Mouse (Mus musculus) heart, adult 2 months (tissue): ENCODE measurements around the gene Cmtm4. TPM values are rescaled to one million over a fixed set of nuclear protein-coding genes. Genes with fewer than 3 reads are reported as not detected.
A peak's percentile ranks its signal among the peaks of the same experiment; 100 is the strongest.

Source experiments
- DNase-seq, 2 experiments: peaks; one replicate each; pipeline ENCODE4 v3.0.0; 2021
- H3K27ac ChIP-seq: fragments of 200-600 bp; 2 replicates; pipeline ENCODE4 v1.8.1; 2022
- H3K27me3 ChIP-seq: fragments of 200-500 bp; 2 replicates; pipeline ENCODE4 v1.6.1; 2012; ENCODE audit warnings: mild to moderate bottlenecking, low read length, inconsistent platforms, mixed read lengths; ENCODE audit not compliant: control insufficient read depth, insufficient read depth
- H3K36me3 ChIP-seq: fragments of 200-500 bp; 2 replicates; pipeline ENCODE4 v1.6.1; 2012; ENCODE audit warnings: low read length, inconsistent platforms; ENCODE audit not compliant: control insufficient read depth, insufficient read depth
- H3K4me1 ChIP-seq: fragments of 200-500 bp; 2 replicates; pipeline ENCODE4 v1.6.1; 2011; ENCODE audit warnings: low read length; ENCODE audit not compliant: control insufficient read depth, insufficient read depth
- H3K4me3 ChIP-seq: fragments of 200-600 bp; 2 replicates; pipeline ENCODE4 v1.8.1; 2022
- H3K79me2 ChIP-seq: fragments of 200-500 bp; replicated peaks from 2 replicates; pipeline ENCODE4 v1.6.1; 2012; ENCODE audit warnings: mild to moderate bottlenecking, inconsistent platforms, low read length, moderate library complexity, mixed read lengths; ENCODE audit not compliant: control insufficient read depth, insufficient read depth
- H3K9ac ChIP-seq: fragments of 200-500 bp; 2 replicates; pipeline ENCODE4 v1.6.1; 2012; ENCODE audit warnings: low read depth, mild to moderate bottlenecking, control low read depth, inconsistent platforms, low read length, mixed read lengths
- CTCF ChIP-seq: fragments of 200-600 bp; IDR thresholded peaks from 2 replicates; pipeline ENCODE4 v1.8.1; 2022; ENCODE audit warnings: antibody characterized with exemption, mild to moderate bottlenecking, moderate library complexity
- EP300 ChIP-seq: fragments of 200-500 bp; IDR thresholded peaks from 2 replicates; pipeline ENCODE4 v1.6.1; 2011; ENCODE audit warnings: low read depth, low read length, control low read depth; ENCODE audit not compliant: insufficient read depth
- POLR2A ChIP-seq: fragments of 200-500 bp; IDR thresholded peaks from 2 replicates; pipeline ENCODE4 v1.6.1; 2011; ENCODE audit warnings: mild to moderate bottlenecking, low read depth, low read length, control low read depth; ENCODE audit not compliant: insufficient read depth
- WGBS: fragments of 180-500 bp; shearing (Covaris S2); methylation state at CpG from one replicate; pipeline ENCODE4 v1.1.7; 2018; 5-methylcytosine and 5-hydroxymethylcytosine counted together
- intact Hi-C: fragments of 180-260 bp; cut with DNase I; formaldehyde crosslinking; loops from one replicate; pipeline ENCODE4 v1.15.1; 2025
- polyA plus RNA-seq: library from polyadenylated mRNA; depleted of rRNA; stranded (reverse); fragments of >200 nt; gene quantifications from 2 replicates; pipeline ENCODE4 v1.2.3, GENCODE M21; 2012
- total RNA-seq, 2 experiments: library from RNA; stranded (reverse); gene quantifications; 2 replicates each; pipeline ENCODE4 v1.2.3; 2021

Cmtm4 gene
- total and polyA plus RNA-seq, 3 experiments = 7.3 to 11.4 (median 10.0) TPM

DNA sequence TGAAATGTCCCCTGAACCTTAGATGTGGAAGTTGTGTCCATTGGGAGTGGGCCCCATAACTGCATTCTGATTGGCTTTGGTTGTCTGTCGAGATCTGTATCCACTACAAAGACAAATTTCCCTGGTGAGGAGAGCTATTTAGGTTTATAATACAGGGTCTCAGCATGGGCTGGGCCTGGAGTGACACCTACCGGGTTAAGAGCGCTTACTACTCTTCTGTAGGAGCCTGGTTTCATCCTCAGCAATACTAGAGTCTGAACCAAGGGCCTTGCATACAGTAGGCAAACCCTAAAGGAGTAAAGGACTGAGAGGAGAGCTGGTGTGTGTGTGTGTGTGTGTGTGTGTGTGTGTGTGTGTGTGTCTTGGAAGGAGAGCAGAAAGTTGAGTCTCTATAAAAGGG lies 18.6 kb upstream of the Cmtm4 start:
- TF ChIP-seq POLR2A (no peak), CTCF (peak; percentile 16; the same call in 1 of the 2 replicates), EP300 (no peak)
- H3K27me3 ChIP-seq = no peaks in the 10 kb centered on the region
- H3K36me3 ChIP-seq = no peaks in the 10 kb centered on the region
- no peak overlapping the region for H3K4me3 ChIP-seq
- DNase-seq = no peak
- no peak overlapping the region for H3K9ac ChIP-seq
- no peaks in the 10 kb centered on the region; the same call in none of the 2 replicates for H3K4me1 ChIP-seq
- no peak overlapping the region for H3K27ac ChIP-seq
- 61% methylated on average over 3 of the region's 3 CpGs for WGBS
- H3K79me2 ChIP-seq = no peaks in the 10 kb centered on the region
- intact Hi-C loops = no loop called here

DNA sequence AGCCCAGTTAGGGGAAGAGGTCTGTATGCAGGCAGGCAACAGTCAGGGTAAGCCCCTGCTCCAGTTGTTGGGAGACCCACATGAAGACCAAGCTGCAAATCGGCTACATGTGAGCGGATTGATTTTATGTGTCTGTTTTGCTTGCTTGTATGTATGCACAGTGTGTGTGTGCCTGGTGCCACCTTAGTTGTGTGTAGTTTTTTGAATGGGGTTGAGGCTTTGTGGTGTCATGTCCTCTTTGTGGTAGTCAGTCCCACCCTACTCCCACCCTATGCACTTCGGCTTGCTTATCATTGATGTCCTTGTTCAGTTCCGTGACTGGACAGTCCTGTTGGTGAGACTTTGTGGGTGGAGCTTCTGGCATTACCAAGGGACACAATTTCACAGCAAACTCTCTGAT lies 18.2 kb upstream of the Cmtm4 start:
- intact Hi-C loops = no loop called here
- TF ChIP-seq CTCF = no peak
- TF ChIP-seq POLR2A = no peak
- TF ChIP-seq EP300 = no peak
- 45% methylated on average over 4 of the region's 4 CpGs for WGBS

DNA sequence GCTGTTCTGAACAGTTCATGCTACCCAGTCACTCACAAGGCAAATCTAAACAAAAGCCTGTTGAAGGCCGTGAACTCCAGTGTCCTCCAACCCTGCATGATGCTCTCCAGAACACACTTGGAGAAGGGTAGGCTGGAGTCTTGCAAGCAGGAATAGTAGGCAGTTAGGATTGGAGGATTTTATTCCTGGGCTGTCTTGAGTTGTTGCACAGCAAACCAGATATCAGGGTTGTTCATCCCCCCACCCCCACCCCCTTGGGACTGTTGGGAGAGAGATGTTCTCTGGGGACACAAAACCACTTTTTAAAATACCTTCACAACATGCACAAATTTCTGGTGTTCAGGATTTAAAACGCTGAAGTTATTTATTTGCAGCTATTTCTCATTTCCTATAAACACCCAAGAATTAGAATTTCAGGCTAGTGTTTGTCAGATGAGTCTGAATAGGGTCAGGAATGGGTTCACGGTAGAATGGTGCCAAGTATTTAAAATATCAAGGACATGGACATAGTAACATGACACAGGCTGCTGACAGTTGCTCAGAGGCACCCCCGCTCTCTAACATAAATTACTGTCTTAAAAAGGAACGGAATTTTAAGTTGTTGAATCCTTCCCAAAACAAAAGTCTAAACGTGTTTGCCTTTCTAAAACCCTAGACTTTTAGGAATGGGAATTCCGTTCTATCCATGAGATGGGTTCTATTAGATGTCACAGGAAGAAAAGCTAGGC lies 17.4 kb upstream of the Cmtm4 start:
- Histone ChIP-seq H3K4me3 (no peak overlapping the region), H3K79me2 (no peaks in the 10 kb centered on the region), H3K9ac (no peak overlapping the region), H3K27ac (no peak overlapping the region), H3K36me3 (no peaks in the 10 kb centered on the region), H3K4me1 (no peaks in the 10 kb centered on the region; the same call in none of the 2 replicates), H3K27me3 (no peaks in the 10 kb centered on the region)
- 35% methylated on average over 7 of the region's 7 CpGs for WGBS
- intact Hi-C loops = no loop called here
- TF ChIP-seq POLR2A = no peak
- TF ChIP-seq EP300 = no peak
- no peak for TF ChIP-seq CTCF
- DNase-seq = no peak

More for the DNA sequence above, 18.2 kb upstream of the Cmtm4 start:
- Histone ChIP-seq H3K79me2 (no peaks in the 10 kb centered on the region), H3K27me3 (no peaks in the 10 kb centered on the region), H3K36me3 (no peaks in the 10 kb centered on the region), H3K27ac (no peak overlapping the region), H3K4me1 (no peaks in the 10 kb centered on the region; the same call in none of the 2 replicates), H3K4me3 (no peak overlapping the region), H3K9ac (no peak overlapping the region)
- no peak for DNase-seq

DNA sequence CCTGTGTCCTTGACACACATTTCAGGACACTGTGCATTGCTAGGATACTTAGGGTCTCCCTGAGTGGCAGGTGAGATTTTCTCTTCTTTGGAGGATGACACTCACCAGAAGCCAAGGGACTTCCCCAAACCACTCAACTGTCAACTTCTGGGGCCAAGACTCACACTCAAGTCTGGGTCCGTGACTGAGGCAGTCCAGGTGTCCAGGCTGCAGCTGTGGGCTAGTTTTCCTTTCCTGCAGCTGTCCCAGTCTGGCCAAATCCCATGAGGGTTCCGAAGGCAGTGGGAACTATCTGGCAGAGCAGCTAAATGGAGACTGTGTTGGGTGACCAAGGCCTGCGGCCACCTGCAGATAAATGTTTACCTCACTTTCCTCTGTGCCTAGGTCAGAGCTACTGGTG lies 16.4 kb upstream of the Cmtm4 start:
- WGBS = 47% methylated on average over 3 of the region's 3 CpGs

GRCm38 (mm10) chr8:104411468-104411867 lies 15.9 kb upstream of the Cmtm4 start:
- no peaks in the 10 kb centered on the region for H3K36me3 ChIP-seq
- no peak for DNase-seq
- H3K4me1 ChIP-seq = no peaks in the 10 kb centered on the region; the same call in none of the 2 replicates
- intact Hi-C loops = no loop called here
- H3K9ac ChIP-seq = no peak overlapping the region
- no peaks in the 10 kb centered on the region for H3K79me2 ChIP-seq
- no peaks in the 10 kb centered on the region for H3K27me3 ChIP-seq
- TF ChIP-seq CTCF (no peak), EP300 (no peak)
- no peak overlapping the region for H3K4me3 ChIP-seq
- WGBS = 87% methylated on average over 3 of the region's 3 CpGs
- no peak overlapping the region for H3K27ac ChIP-seq

More for the DNA sequence above, 16.4 kb upstream of the Cmtm4 start:
- DNase-seq = no peak
- intact Hi-C loops = no loop called here
- Histone ChIP-seq H3K27me3 (no peaks in the 10 kb centered on the region), H3K4me1 (no peaks in the 10 kb centered on the region; the same call in none of the 2 replicates), H3K79me2 (no peaks in the 10 kb centered on the region), H3K27ac (no peak overlapping the region), H3K4me3 (no peak overlapping the region), H3K36me3 (no peaks in the 10 kb centered on the region), H3K9ac (no peak overlapping the region)
- TF ChIP-seq POLR2A (no peak), CTCF (no peak), EP300 (no peak)

DNA sequence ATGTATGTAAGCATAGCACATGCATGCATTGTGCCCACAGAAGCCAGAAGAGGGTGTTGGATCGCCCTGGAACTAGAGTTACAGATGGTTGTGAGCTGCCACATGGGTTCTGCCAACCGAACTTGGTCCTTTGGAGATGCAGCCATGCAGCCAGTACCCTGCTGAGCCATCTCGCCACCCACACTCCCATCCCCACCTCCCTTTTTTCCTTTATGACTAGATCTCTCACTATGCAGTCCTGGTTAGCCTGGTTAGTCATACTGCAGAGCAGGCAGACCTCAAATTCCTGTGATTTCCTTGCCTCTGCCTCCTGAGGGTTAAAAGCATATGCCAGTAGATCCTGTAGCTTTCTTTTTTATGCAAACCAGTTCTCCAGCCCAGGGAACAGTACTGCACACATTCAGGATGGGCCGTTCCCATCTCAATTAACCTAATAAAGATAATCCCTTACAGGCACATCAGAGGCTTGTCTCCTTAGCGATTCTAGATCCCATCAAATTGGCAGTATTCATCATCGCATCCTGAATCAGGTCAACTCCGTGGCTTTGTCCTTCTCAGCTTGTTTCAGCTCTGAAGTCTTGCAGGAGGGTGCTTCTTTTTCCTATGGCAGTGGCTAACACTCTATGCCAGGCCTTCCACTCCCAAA lies 15.1 kb upstream of the Cmtm4 start:
- WGBS = 80% methylated on average over 7 of the region's 7 CpGs
- TF ChIP-seq CTCF = no peak
- TF ChIP-seq POLR2A = no peak
- TF ChIP-seq EP300 = no peak
- Histone ChIP-seq H3K27ac (no peak overlapping the region), H3K36me3 (no peaks in the 10 kb centered on the region), H3K4me1 (peaks cover 2% of the 10 kb centered on the region), H3K27me3 (no peaks in the 10 kb centered on the region), H3K9ac (no peak overlapping the region), H3K79me2 (no peaks in the 10 kb centered on the region), H3K4me3 (no peak overlapping the region)
- no peak for DNase-seq
- intact Hi-C loops = no loop called here
